Mouse (Mus musculus): ENCODE measurements around the gene Fam209.

Fam209 gene

DNA sequence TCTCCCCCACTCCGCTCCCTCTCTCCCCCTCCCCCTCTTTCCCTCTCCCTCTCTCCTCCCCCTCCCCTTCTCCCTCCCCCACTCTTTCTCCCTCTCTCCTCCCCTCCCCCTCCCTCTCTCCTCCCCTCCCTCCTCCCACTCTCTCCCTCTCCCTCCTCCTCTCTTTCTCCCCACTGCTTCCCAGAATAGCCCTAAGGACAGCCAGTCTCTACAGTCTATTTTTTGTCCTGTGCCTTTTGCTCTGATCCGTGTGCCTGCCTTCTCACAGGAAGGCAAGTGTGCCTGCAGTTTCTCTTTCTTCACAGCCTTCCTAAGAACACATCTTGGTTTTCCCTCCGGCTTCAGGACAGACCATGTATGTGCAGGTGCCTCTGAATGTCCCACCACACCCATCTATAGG, 5.0 kb downstream of the Fam209 start:
- DNase-seq (ENCODE audit: low spot score in 2 of 2), result no peak

DNA sequence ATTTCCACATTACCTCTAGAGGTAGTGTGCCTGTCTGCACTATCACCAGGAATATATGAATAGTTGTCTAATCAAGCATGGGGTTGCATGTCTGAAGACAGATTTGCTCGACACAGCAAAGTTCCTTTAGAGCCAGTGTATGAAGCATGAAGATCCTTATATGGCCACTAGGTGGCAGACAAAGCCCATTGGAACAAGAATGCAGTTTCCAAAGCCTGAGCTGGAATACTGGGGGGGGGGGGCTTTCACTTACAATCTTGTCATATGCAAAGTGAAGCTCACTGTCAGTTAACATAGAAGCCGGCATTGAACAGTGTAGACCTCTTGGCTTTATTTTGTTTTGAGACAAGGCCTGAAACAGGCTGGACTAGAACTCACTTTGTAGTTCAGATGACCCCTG, 5.5 kb downstream of the Fam209 start:
- DNase-seq (ENCODE audit: low spot score in 2 of 2), result no peak

DNA sequence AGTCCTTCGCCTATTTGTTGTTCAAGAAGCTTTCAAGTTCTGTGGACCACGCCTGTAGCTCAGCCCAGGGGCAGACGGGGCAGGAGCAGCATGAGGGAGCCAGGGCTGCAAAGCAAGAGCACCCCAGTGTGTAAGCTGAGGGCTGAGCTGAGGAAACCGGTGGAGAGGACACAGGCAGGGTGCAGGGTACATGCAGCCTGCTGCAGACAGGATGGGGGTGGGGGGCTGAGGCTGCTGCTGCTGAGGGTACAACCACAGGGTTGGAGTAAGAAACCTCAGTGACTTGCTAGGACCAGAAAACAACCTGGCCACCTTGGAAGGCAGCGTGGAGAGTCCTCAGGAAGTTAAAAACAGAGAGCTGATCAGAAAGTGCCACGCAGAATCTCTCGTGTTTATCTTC, 8.0 kb downstream of the Fam209 start:
- no peak for DNase-seq (ENCODE audit: low spot score in 2 of 2)

DNA sequence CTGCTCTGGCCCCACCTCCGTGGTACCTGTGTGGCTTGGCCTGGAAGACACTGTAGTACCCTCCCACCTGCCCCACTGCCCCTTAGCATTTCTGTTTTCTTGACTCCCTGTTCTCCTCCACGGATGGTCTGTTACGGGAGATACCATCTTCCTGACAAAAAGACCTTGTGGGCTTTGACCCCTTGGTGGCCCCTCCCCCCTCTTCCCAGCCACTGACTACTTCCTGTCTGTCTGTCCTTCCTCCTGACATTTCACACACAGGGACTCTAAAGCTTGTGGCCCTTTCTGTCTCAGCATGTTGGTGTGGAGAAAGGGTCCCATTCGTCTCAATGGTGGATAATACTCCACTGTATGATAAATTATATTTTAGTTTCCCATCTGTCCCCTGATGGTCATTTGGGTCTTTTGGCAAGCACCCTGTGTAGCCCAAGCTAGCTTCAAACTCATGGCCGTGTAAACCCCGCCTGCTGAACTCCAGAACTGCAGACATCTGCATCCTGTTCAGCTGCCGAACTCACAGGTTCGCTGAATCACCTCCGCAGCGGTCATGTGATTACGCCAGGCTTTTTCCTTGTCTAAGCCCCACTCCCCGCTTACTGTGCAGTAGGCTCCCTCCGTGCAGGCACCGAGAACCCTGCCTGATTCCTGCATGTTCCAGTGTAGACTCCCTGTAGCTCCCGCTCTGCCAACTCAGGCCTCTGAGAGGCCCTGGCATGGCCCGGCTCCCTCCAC, 9.5 kb downstream of the Fam209 start:
- DNase-seq (ENCODE audit: low spot score in 2 of 2), result no peak

DNA sequence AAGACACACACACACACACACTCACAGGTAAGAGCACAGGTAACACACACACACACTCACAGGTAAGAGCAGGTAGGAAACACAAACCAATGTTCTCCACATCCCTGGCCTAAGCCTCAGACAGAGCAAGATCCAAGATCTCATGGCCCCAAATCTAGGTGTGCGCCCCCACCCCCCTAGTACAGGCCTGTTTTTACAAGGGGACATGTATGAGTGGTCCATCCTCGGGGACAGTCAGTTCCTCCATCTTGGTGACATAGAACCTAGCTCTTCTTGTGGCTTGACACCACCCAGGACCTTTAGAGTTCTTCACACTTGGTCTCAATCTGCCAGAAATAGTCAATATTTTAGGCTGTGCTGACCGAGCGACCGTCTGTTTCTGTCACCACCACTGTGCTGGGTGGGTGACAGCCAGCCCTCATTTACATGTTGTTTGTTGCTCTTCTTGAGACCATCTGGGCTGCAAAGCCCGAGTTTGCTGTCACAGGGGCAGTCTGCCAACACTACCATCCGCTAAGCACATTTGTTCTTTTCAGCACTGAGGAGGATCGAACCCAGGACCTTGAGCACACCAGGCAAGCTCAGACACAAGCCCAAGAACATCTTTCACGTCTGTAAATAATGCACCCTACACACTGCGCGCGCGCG, 11.6 kb downstream of the Fam209 start:
- no peak for DNase-seq (ENCODE audit: low spot score in 2 of 2)

DNA sequence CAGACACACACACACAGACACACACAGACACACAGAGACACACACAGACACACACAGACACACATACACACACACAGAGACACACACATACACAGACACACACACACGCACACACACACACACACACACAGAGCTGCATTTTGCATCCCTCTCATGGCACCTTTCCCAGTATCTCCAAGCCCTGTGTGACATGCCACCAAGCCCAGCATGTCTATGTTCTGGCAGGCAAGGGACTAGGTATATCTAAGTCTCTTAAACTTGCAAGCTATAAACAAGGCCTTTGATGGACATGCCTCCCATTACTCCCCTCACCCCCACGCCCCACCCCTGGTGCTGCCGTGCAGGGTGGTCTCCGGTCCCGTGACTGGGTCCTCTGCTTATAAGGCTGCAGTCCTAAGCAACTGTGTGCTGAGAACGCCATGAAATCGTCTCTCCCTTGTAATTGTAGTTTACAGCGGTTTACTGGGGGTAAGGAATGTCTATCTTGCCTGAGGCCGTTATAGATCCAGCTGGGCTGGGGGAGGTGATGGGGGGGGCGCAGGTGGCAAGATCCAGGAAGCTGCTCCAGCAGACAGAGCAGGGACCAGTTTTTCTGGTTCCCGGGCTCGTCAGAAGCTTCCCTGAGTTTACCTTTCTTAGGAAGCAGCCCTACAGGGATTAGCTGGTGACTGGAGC, 12.5 kb downstream of the Fam209 start:
- no peak for DNase-seq (ENCODE audit: low spot score in 2 of 2)

DNA sequence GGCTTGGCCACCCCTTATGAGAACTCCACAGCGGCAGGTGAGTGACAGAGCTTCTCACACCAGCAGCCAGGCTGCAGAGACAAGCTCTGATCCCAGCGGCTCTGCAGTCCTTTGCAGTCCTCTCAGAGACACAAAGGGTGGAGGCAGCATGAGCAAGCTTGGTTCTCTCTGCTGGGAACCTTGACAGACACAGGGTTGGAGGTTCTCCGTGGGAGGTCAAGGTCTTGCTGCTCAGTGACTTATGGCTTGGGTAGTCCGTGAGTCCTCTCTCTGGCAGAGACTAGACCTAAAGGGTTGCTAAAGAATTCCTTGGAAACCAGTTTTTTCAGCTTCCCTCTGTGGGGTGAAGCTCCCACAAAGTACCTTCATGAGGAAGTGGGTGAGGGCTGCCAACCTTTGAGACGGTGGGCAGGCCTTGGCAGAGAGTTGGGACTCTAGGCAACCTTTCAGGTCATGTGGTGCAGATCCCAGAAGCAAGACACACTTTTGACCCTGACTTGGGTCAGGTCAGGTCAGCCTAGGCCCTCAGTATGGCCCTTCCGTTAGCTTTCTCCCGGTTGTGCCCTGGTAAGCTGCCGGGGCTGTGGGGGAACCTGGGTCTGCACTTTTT, 24.5 kb downstream of the Fam209 start:
- DNase-seq (ENCODE audit: low spot score in 2 of 2), result no peak

DNA sequence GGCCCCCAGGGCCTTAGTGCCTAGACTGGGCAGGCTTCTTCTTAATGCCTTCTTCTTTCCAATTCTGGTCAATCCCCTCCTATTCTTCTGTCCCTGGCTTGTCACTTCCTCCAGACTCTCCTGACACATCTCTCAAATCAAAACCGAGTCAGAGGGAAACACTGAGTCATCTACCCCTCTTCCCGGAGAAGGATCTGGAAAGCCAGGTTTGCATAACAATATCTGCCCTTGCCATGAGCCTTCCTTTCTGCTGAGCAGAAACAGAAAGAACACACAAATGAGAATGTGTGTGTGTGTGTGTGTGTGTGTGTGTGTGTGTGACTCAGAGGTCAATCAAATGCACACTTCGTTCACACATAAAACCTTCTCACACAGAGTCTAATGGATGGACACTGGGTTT, 26.5 kb downstream of the Fam209 start:
- DNase-seq (ENCODE audit: low spot score in 2 of 2), result no peak

DNA sequence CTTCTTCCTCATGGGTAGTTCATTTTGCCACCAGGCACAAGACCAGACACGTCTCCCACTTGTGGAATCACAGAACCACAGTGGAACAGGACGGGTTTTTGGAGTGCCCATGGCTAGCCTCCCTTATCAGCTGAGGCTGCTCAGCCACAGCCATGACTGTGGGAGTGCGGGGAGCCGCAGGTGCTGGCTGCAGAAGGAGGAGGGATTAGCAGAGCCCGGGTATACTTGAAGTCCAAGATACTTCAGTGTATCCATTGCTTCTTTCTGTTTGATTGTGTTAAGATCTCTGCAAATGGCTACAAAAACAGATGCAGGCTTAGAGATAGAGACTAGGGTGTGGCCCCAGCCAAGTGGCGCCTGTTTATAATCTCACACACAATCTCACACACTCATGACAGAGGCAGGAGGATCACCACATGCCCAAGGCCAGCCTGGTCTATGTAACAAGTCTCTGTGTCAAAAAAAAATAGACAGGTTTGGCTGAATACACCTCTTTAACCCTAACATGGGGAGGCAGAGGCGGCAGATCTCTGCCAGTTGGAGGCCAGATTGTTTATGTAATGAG, 28.5 kb downstream of the Fam209 start:
- no peak for DNase-seq (ENCODE audit: low spot score in 2 of 2)

DNA sequence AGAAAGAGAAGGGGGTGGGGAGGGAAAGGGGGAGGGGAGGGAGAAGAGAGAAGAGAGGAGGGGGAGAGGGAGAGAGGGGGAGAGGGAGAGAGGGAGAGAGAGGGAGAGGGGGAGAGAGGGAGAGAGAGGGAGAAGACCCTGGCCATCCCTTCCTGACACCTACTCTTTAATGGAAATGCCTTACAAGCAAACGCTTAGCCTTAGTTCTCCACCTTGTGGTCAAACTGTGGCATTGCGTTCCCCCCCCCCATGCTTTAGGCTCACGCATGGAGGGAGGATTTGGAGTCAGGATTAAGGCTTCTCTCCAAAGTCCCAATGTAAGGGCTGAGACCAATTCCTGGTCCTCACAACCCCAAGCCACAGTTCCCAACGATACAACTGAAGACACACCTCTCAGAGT, 29.0 kb downstream of the Fam209 start:
- no peak for DNase-seq (ENCODE audit: low spot score in 2 of 2)

DNA sequence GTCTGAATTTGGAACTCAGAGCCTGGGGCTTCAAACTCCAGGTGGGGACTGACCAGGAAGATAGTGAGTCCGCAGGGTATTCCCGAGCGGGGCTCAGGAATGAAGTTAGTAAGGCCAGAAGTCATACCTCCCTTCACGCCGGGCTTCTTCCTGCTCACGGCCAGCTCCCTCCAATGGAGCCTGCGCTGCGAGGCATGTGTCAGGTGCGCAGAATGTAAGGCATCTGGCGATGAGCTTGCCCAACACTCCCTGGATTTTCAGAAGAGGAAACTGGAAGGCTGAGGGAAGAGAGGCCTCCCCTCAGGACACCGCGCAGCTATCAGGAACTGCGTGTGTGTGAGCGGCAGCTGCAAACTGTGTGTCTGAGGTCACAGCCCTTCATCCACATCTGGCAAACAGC, 29.8 kb downstream of the Fam209 start:
- no peak for DNase-seq (ENCODE audit: low spot score in 2 of 2)

DNA sequence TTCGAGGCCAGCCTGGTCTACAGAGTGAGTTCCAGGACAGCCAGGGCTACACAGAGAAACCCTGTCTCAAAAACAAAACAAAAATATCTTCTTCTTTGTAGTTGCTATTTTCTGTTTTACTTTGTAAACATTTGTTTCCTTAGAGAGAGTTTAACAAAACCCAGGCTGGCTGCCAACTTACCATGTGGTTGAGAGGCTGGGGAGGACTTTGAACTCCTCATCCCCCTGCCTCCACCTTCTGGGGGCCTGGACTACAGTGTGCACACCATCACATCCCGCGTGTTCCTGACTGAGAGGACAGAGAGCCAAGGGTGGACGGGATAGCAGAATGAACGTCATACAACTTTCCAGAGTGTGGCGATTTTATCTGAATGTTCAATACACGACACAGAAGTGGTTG, 33.8 kb downstream of the Fam209 start:
- no peak for DNase-seq (ENCODE audit: low spot score in 2 of 2)

DNA sequence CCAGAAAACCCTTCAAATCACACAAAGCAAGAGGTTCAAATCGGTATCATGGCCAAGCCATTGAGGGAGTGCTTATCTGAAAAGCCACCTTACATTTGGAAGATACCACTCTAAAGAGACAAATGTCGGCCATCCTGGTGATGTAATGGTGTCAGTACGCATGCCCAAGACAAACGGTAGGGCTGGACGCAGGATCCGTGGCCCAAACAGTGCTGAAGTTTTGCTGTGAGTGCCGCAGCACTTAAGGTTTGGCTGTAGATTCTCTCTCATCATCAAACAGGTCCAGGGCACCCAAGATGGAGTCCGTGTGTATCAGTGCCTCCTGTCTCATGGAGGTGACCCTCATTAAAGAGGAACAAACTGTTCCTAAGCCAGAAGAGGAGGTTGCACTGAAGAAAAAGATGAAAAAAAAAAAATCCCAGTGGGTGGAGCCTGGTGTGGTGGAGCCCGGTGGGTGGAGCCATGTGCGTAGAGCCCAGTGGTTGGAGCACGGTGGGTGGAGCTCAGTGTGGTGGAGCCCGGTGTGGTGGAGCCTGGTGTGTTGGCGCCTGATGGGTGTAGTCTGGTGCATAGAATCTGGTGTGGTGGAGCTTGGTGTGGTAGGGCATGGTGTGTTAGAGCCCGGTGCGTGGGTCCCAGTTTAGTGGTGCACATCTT, 37.9 kb downstream of the Fam209 start:
- DNase-seq (ENCODE audit: low spot score in 2 of 2), result no peak

DNA sequence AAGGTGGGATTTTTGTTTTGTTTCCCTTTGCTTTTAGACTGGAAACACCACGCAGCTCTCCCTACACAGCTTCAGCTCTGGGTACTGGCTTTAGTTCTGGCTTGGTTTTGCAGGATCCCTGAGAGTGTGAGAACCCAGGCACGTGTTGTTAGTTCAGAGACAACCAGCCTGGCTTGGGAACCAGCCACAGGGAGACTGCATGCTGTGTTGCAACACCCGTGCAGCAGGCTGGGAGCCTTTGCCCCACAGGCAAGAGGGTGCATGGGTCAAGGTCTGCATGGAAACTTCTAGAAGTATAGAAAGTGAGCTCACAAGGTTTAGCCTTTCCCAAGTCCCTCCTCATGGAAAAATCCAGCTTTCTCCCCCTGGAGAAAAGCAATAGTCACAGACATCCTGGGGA, 38.6 kb downstream of the Fam209 start:
- DNase-seq (ENCODE audit: low spot score in 2 of 2), result no peak

DNA sequence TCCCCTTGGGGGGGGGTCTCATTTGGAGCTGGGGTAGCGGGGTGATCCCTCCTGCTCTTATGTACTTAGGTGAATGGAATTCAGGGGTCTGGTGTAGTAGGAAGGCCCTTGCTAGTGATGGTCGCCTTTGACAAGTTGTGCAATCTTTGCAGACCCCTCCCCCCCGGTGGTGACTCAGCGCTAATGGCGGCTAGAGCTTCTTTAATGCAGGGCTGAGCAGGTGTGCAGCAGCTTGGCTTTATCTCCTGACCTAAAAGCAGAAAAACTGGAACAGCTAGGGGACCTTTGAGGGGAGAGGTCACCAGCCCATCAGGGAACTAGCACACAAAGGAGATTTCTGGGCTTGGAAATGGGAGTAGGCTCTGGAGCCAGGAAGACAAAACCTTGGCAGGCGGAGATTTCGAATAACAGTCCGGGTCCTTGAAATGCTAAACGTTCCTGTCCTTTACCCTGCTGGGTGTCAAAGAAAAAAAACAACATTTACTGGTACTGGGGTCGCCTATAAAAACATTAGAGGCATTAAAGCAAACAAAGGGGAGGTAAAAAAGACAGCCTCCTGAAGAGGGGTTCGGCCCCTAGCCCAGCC, 44.2 kb downstream of the Fam209 start:
- DNase-seq (ENCODE audit: low spot score in 2 of 2), result no peak

DNA sequence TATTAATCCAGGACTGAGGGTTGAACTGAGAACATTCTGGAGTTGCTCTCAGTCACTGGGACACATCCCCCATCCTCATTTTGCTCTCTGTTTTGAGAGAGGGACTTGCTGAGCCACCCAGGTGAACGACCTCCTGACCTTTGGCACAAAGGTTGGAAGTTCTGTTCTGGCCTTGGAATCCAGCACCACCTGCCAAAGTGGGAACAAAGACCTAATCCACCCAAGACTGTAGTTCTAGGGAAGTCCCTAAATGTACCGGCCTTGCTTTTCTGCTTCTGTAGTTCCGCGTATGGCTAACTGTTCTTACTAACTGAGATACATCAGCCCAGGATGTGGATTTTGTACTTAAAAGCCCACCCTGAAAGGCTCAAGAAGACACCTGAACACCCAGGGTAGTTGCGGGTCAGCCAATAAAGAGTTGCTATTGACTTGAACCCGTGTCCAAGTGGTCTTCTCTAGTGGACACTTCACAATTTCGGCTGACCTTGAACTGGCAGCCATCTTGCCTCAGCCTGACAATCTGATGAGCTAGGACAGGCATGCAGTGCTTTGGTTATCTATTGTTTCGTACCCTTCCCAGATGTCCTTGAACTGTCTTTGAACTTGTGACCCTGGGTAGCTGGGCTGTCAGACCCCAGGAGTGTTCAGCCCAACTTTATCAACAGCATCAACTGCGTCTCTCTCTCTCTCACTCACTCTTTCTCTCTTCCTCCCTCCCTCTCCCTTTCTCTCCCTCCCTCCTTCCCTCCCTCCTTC, 48.5 kb downstream of the Fam209 start:
- no peak for DNase-seq (ENCODE audit: low spot score in 2 of 2)

DNA sequence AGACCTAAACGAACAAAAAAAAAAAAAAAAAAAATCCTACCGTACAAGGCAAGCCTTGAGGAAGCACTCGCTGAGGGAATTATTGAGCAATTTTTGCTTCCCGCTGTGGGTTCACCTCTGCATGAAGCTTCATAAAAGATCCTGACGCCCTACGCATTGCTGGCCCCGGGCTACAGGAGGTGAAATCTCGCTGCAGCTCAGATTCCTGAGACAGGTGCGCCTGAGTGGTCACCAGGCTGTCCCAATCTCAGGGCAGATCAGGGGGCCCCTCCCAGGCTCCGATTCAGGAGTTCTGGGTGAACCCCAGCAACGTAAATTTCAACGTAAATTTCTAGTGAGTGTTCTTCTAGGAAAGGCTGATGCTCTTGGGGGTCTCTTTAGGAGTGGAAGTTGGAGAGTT, 50.2 kb downstream of the Fam209 start:
- DNase-seq (ENCODE audit: low spot score in 2 of 2), result no peak

Data from spleen, postnatal 14 days (tissue).